Mouse (Mus musculus): ENCODE data around the gene Pxn. TPM values are rescaled to one million over a fixed set of nuclear protein-coding genes. Genes with fewer than 3 reads are reported as not detected.

The Pxn gene
- polyA plus RNA-seq, 1 experiment, result 35.1 TPM

DNA sequence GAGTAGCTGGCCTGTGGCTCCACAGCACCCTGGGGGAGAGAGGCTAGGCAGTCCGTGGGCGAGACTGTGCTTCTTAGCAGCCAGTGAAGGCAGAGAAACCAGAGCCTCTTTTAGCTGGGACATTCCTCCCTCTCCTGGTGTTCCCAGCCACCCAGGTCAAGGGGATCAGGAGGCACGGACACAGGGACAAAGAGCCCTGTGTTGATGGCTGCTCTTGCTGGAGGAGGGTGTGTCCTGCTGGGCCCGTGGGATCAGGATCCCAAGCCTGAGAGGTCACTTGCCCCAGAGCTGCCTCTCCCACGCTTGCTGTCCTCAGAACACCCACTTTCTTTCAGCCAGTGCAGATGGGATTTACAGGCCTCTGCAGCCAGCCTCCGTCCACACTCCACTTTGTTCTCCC lies 40.5 kb downstream of the Pxn start:
- no peaks in the 10 kb centered on the region for H3K27me3 ChIP-seq (ENCODE audit: control insufficient read depth, insufficient read depth, low read length, poor library complexity, severe bottlenecking)
- no peaks in the 10 kb centered on the region for H3K36me3 ChIP-seq (ENCODE audit: control insufficient read depth, insufficient read depth, low read length, poor library complexity, severe bottlenecking)
- no peak overlapping the region for H3K4me3 ChIP-seq (ENCODE audit: low read depth, low read length)
- H3K9ac ChIP-seq (ENCODE audit: low read depth, poor library complexity, severe bottlenecking), result no peak overlapping the region
- no peak overlapping the region for H3K27ac ChIP-seq (ENCODE audit: insufficient read depth, low read length)
- no peak for TF ChIP-seq CTCF (IDR thresholded peaks at IDR 0.05; ENCODE audit: low read depth, low read length)
- no peak for TF ChIP-seq POLR2A (IDR thresholded peaks at IDR 0.05; ENCODE audit: insufficient read depth, low read length)
- no peak for TF ChIP-seq EP300 (IDR thresholded peaks at IDR 0.05; ENCODE audit: insufficient read depth, low read depth, low read length)
- H3K9me3 ChIP-seq (replicated peaks; ENCODE audit: control insufficient read depth, insufficient read depth, low read length, poor library complexity, severe bottlenecking), result no peaks in the 10 kb centered on the region
- peaks cover under 1% of the 10 kb centered on the region for H3K4me1 ChIP-seq (ENCODE audit: control insufficient read depth, insufficient read depth, low read length)

DNA sequence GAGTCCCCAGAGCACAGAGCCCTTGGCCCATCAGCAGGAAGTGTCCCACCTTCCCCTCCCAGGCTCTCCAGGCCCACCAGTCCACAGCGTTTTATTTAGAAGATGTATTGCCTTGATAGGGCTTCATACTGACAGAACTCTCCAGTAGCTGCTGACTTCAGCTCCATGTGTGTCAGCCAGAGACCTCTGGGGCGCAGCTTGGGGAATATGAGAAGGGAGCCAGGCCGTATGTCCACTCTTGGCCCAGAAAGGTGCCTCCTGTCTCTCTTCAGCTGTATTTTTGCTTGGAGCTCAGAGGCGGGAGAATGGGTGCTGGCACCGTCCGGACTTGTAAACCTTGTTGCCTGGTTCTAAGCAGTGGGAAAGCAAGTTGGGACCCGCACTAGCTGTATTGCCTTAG lies 40.9 kb downstream of the Pxn start:
- H3K27me3 ChIP-seq (ENCODE audit: control insufficient read depth, insufficient read depth, low read length, poor library complexity, severe bottlenecking), result no peaks in the 10 kb centered on the region
- no peaks in the 10 kb centered on the region for H3K9me3 ChIP-seq (replicated peaks; ENCODE audit: control insufficient read depth, insufficient read depth, low read length, poor library complexity, severe bottlenecking)
- H3K4me3 ChIP-seq (ENCODE audit: low read depth, low read length), result no peak overlapping the region
- H3K36me3 ChIP-seq (ENCODE audit: control insufficient read depth, insufficient read depth, low read length, poor library complexity, severe bottlenecking), result no peaks in the 10 kb centered on the region
- H3K9ac ChIP-seq (ENCODE audit: low read depth, poor library complexity, severe bottlenecking), result no peak overlapping the region
- H3K27ac ChIP-seq (ENCODE audit: insufficient read depth, low read length), result no peak overlapping the region
- TF ChIP-seq CTCF (IDR thresholded peaks at IDR 0.05; ENCODE audit: low read depth, low read length), result no peak
- no peak for TF ChIP-seq EP300 (IDR thresholded peaks at IDR 0.05; ENCODE audit: insufficient read depth, low read depth, low read length)
- TF ChIP-seq POLR2A (IDR thresholded peaks at IDR 0.05; ENCODE audit: insufficient read depth, low read length), result no peak
- H3K4me1 ChIP-seq (ENCODE audit: control insufficient read depth, insufficient read depth, low read length), result no peaks in the 10 kb centered on the region

DNA sequence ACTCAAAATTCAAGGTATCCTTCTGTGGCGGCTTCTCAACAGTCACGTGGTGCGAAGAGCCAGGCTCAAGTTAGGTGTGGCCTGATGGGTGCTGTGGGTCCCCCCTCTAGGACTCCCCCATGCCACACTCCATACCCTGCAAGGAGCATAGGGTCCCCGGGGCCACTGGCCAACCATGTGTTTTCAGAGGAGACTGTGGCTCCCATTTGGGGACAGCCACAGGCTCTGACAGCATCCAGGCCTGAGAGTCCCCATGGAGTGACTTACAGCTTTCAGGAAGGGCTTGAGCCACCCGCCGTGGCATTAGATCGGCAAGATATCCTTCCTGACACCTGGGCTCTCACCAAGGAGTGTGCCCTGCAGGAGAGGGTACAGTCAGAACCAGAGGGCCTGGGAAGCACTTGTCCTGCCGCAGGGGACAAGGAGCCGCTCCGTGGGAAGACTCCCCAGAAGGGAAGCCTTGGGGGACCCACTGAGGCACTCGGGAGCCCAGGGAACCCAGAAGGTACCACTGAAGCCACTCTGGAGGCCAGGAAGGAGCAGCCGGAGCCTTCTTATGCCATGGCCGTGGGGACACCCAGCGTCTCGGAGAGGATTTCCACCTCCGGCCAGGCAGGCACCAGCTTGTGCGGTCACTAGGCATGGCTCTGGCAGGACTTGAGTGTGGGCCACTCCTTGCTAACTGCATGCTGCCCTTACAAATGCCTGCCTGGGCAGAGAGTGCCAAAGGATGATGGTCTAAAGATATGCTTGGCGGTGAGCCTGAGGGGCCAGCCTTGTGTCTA lies 42.2 kb downstream of the Pxn start:
- TF ChIP-seq EP300 (IDR thresholded peaks at IDR 0.05; ENCODE audit: insufficient read depth, low read depth, low read length) (no peak), CTCF (IDR thresholded peaks at IDR 0.05; ENCODE audit: low read depth, low read length) (no peak), POLR2A (IDR thresholded peaks at IDR 0.05; ENCODE audit: insufficient read depth, low read length) (no peak)
- Histone ChIP-seq H3K27me3 (ENCODE audit: control insufficient read depth, insufficient read depth, low read length, poor library complexity, severe bottlenecking) (no peaks in the 10 kb centered on the region), H3K4me1 (ENCODE audit: control insufficient read depth, insufficient read depth, low read length) (no peaks in the 10 kb centered on the region), H3K9me3 (replicated peaks; ENCODE audit: control insufficient read depth, insufficient read depth, low read length, poor library complexity, severe bottlenecking) (no peaks in the 10 kb centered on the region), H3K4me3 (ENCODE audit: low read depth, low read length) (no peak overlapping the region), H3K27ac (ENCODE audit: insufficient read depth, low read length) (no peak overlapping the region), H3K36me3 (ENCODE audit: control insufficient read depth, insufficient read depth, low read length, poor library complexity, severe bottlenecking) (no peaks in the 10 kb centered on the region), H3K9ac (ENCODE audit: low read depth, poor library complexity, severe bottlenecking) (no peak overlapping the region)

DNA sequence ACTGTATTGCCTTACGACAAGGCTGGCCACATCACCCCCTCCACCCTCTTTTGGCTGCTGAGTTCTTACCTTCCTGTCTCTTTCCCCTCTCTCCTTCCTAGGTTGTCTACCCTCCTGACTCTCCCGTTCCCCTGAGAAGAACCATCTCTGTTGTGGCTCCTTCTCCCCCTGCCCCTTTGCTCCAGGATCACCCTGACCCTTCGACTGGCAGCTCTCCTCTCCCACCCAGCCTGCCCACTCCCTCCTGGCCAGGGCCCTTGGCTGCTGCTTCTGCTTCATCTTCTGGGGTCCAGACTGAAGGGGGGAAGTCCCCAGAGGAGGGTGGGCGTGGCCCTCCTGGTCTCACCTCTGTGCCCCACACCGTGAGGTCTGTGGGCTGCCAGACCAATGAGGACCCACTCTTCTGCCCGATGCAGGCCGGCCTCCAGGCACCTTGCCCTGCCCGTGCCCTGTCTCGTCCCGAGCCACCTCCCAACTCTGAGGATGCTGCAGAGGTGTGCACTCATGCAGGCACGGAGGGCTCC lies 44.1 kb downstream of the Pxn start:
- H3K4me1 ChIP-seq (ENCODE audit: control insufficient read depth, insufficient read depth, low read length), result no peaks in the 10 kb centered on the region
- no peak overlapping the region for H3K4me3 ChIP-seq (ENCODE audit: low read depth, low read length)
- H3K27me3 ChIP-seq (ENCODE audit: control insufficient read depth, insufficient read depth, low read length, poor library complexity, severe bottlenecking), result no peaks in the 10 kb centered on the region
- no peak for TF ChIP-seq CTCF (IDR thresholded peaks at IDR 0.05; ENCODE audit: low read depth, low read length)
- TF ChIP-seq POLR2A (IDR thresholded peaks at IDR 0.05; ENCODE audit: insufficient read depth, low read length), result no peak
- no peak for TF ChIP-seq EP300 (IDR thresholded peaks at IDR 0.05; ENCODE audit: insufficient read depth, low read depth, low read length)
- peaks cover 2% of the 10 kb centered on the region; the same call in 1 of the 2 replicates for H3K36me3 ChIP-seq (ENCODE audit: control insufficient read depth, insufficient read depth, low read length, poor library complexity, severe bottlenecking)
- H3K27ac ChIP-seq (ENCODE audit: insufficient read depth, low read length), result no peak overlapping the region
- no peaks in the 10 kb centered on the region for H3K9me3 ChIP-seq (replicated peaks; ENCODE audit: control insufficient read depth, insufficient read depth, low read length, poor library complexity, severe bottlenecking)
- no peak overlapping the region for H3K9ac ChIP-seq (ENCODE audit: low read depth, poor library complexity, severe bottlenecking)

DNA sequence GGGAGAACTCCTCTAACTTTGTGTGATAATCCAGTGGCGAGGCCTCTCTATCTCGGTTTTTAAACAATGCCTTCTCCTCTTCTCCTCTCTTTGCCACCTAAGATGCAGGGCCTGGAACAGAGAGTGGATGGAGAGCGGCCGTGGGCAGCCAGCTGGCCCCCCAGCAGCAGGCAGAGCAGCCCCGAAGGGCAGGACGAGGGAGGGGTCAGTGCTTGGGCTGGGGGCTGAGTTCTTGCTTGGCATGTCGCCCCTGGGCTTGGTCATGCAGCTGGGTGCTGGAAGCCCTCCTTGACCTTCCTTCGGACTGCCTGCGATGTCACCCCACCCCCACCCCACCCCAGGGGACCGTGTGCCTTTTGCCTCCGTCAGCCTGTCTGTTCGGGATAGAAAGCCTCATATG lies 44.9 kb downstream of the Pxn start:
- Histone ChIP-seq H3K9ac (ENCODE audit: low read depth, poor library complexity, severe bottlenecking) (no peak overlapping the region), H3K27me3 (ENCODE audit: control insufficient read depth, insufficient read depth, low read length, poor library complexity, severe bottlenecking) (no peaks in the 10 kb centered on the region), H3K4me3 (ENCODE audit: low read depth, low read length) (no peak overlapping the region), H3K36me3 (ENCODE audit: control insufficient read depth, insufficient read depth, low read length, poor library complexity, severe bottlenecking) (peaks cover 2% of the 10 kb centered on the region; the same call in 1 of the 2 replicates), H3K4me1 (ENCODE audit: control insufficient read depth, insufficient read depth, low read length) (no peaks in the 10 kb centered on the region), H3K9me3 (replicated peaks; ENCODE audit: control insufficient read depth, insufficient read depth, low read length, poor library complexity, severe bottlenecking) (no peaks in the 10 kb centered on the region), H3K27ac (ENCODE audit: insufficient read depth, low read length) (no peak overlapping the region)
- TF ChIP-seq CTCF (IDR thresholded peaks at IDR 0.05; ENCODE audit: low read depth, low read length), result no peak
- TF ChIP-seq POLR2A (IDR thresholded peaks at IDR 0.05; ENCODE audit: insufficient read depth, low read length), result no peak
- no peak for TF ChIP-seq EP300 (IDR thresholded peaks at IDR 0.05; ENCODE audit: insufficient read depth, low read depth, low read length)

DNA sequence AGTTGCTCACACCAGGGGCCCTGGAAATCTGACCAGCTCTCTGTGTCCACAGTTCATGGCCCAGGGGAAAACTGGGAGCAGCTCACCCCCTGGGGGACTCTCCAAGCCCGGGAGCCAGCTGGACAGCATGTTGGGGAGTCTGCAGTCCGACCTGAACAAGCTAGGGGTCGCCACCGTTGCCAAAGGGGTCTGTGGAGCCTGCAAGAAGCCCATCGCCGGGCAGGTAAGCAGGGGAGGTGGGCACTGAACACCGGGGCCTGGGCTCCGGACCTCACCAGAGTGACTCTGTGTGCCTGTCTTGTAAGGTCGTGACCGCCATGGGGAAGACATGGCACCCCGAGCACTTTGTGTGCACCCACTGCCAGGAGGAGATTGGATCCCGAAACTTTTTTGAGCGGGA lies 45.3 kb downstream of the Pxn start:
- peaks cover 2% of the 10 kb centered on the region; the same call in 1 of the 2 replicates for H3K36me3 ChIP-seq (ENCODE audit: control insufficient read depth, insufficient read depth, low read length, poor library complexity, severe bottlenecking)
- no peak overlapping the region for H3K4me3 ChIP-seq (ENCODE audit: low read depth, low read length)
- no peak overlapping the region for H3K9ac ChIP-seq (ENCODE audit: low read depth, poor library complexity, severe bottlenecking)
- no peaks in the 10 kb centered on the region for H3K9me3 ChIP-seq (replicated peaks; ENCODE audit: control insufficient read depth, insufficient read depth, low read length, poor library complexity, severe bottlenecking)
- TF ChIP-seq EP300 (IDR thresholded peaks at IDR 0.05; ENCODE audit: insufficient read depth, low read depth, low read length), result no peak
- TF ChIP-seq CTCF (IDR thresholded peaks at IDR 0.05; ENCODE audit: low read depth, low read length), result no peak
- no peak for TF ChIP-seq POLR2A (IDR thresholded peaks at IDR 0.05; ENCODE audit: insufficient read depth, low read length)
- H3K4me1 ChIP-seq (ENCODE audit: control insufficient read depth, insufficient read depth, low read length), result no peaks in the 10 kb centered on the region
- no peaks in the 10 kb centered on the region for H3K27me3 ChIP-seq (ENCODE audit: control insufficient read depth, insufficient read depth, low read length, poor library complexity, severe bottlenecking)
- H3K27ac ChIP-seq (ENCODE audit: insufficient read depth, low read length), result no peak overlapping the region
